Comparison of ENCODE assay signal across 9 mouse cellular contexts in the genomic region with DNA sequence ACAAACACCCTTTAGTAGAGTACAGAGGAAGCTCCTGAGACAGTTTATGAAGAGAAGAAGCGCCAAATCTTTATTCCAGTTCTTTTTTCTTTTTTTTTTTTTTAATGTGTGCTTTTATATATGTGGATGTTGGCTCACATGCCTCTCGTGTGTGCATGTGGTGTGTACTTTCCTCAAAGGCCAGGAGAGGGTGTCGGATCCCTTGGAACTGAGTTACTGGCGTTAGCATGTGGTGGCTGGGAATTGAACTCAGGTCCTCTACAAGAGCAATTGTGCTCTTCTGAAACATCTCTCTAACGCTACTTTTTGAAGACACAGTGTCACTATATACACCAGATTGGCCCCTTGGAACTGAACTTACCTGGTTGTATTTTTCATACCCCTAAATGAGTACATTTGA. TPM values are rescaled to one million over a fixed set of nuclear protein-coding genes. Genes with fewer than 3 reads are reported as not detected.
A peak's percentile ranks its signal among the peaks of the same experiment; 100 is the strongest.
DNase-seq lines count a peak whose midpoint lies in the region; ATAC-seq and TF ChIP-seq lines count a peak whose summit lies in the region.
"Had no signal": no experiment of that assay in that cellular context is flagged by ENCODE, and none has a peak within 500 bp of the region (broad histone marks: within the 10 kb centered on the region; RNA-seq: fewer than 3 reads in every experiment).

No protein-coding gene starts in this region.

- H3K27ac ChIP-seq in kidney, postnatal 0 days, result no peak overlapping the region
- no peak overlapping the region for H3K27ac ChIP-seq in embryonic facial prominence, embryonic 12.5 days
- H3K27ac ChIP-seq in intestine, postnatal 0 days (ENCODE audit: low read depth, low read length), result peak overlapping the region; percentile 92; the same call in 1 of the 2 replicates
- no peak overlapping the region for H3K27ac ChIP-seq in neural tube, embryonic 14.5 days (ENCODE audit: low read depth, low read length)

- ATAC-seq in kidney, postnatal 0 days (replicated peaks; ENCODE audit: low FRiP score, low read depth), result no peak
- no peak for ATAC-seq in embryonic facial prominence, embryonic 12.5 days (ENCODE audit: insufficient number of reproducible peaks, insufficient read depth, low FRiP score, low TSS enrichment)
- no peak for ATAC-seq in intestine, postnatal 0 days
- no peak for ATAC-seq in neural tube, embryonic 14.5 days (ENCODE audit: low read depth)

- H3K4me3 ChIP-seq in kidney, postnatal 0 days (replicated peaks; ENCODE audit: low read depth, low read length), result peak overlapping the region; percentile 96; the same call in 1 of the 2 replicates
- peak overlapping the region; percentile 86 for H3K4me3 ChIP-seq in embryonic facial prominence, embryonic 12.5 days
- peak overlapping the region; percentile 87 for H3K4me3 ChIP-seq in intestine, postnatal 0 days (ENCODE audit: low read depth, low read length)
- H3K4me3 ChIP-seq in neural tube, embryonic 14.5 days (ENCODE audit: low read depth, low read length), result no peak overlapping the region

- no peak overlapping the region for H3K9ac ChIP-seq in kidney, postnatal 0 days (ENCODE audit: low read depth, low read length)
- H3K9ac ChIP-seq in embryonic facial prominence, embryonic 12.5 days, result no peak overlapping the region
- peak overlapping the region; percentile 40; the same call in 1 of the 2 replicates for H3K9ac ChIP-seq in intestine, postnatal 0 days (ENCODE audit: low read depth, low read length)
- no peak overlapping the region for H3K9ac ChIP-seq in neural tube, embryonic 14.5 days (replicated peaks; ENCODE audit: low read depth, low read length)

- peak overlapping the region; percentile 85 for H3K4me2 ChIP-seq in kidney, postnatal 0 days (ENCODE audit: low read length)
- peak overlapping the region; percentile 91 for H3K4me2 ChIP-seq in embryonic facial prominence, embryonic 12.5 days (replicated peaks)
- H3K4me2 ChIP-seq in intestine, postnatal 0 days (replicated peaks; ENCODE audit: low read depth), result peak overlapping the region; percentile 78
- peak overlapping the region; percentile 89; the same call in 1 of the 2 replicates for H3K4me2 ChIP-seq in neural tube, embryonic 14.5 days (ENCODE audit: low read depth, low read length)

- WGBS in kidney, postnatal 0 days, result 86% methylated on average over 5 of the region's 5 CpGs
- 72% methylated on average over 5 of the region's 5 CpGs for WGBS in embryonic facial prominence, embryonic 12.5 days
- 69% methylated on average over 5 of the region's 5 CpGs for WGBS in intestine, postnatal 0 days
- WGBS in neural tube, embryonic 14.5 days, result 80% methylated on average over 5 of the region's 5 CpGs

- no peaks in the 10 kb centered on the region for H3K9me3 ChIP-seq in kidney, postnatal 0 days (replicated peaks; ENCODE audit: low read length)
- H3K9me3 ChIP-seq in embryonic facial prominence, embryonic 12.5 days, result no peaks in the 10 kb centered on the region
- H3K9me3 ChIP-seq in intestine, postnatal 0 days (ENCODE audit: control insufficient read depth), result no peaks in the 10 kb centered on the region
- H3K9me3 ChIP-seq in neural tube, embryonic 14.5 days (ENCODE audit: control insufficient read depth, low read length), result no peaks in the 10 kb centered on the region

- peaks cover 8% of the 10 kb centered on the region; the same call in 1 of the 2 replicates for H3K4me1 ChIP-seq in kidney, postnatal 0 days (replicated peaks; ENCODE audit: insufficient read depth, low read length)
- peaks cover 9% of the 10 kb centered on the region for H3K4me1 ChIP-seq in embryonic facial prominence, embryonic 12.5 days
- H3K4me1 ChIP-seq in intestine, postnatal 0 days (replicated peaks; ENCODE audit: control insufficient read depth, insufficient read depth, low read length), result 0 out of 2 replicates have a peak, but pooled peaks cover 4% of the 10 kb centered on the region
- peaks cover 11% of the 10 kb centered on the region for H3K4me1 ChIP-seq in neural tube, embryonic 14.5 days (ENCODE audit: control insufficient read depth, insufficient read depth, low read length)

- TF ChIP-seq CTCF in kidney, postnatal 0 days (IDR thresholded peaks at IDR 0.05; ENCODE audit: low read depth), result peak; percentile 27; the same call in 1 of the 2 replicates
- peak; percentile 51 for TF ChIP-seq CTCF in intestine, postnatal 0 days (IDR thresholded peaks at IDR 0.05; ENCODE audit: low read depth)

- no peak for DNase-seq in kidney, postnatal 0 days (ENCODE audit: low spot score)
- DNase-seq in kidney, adult 18-20 months, result no peak
- no peak for DNase-seq in adrenal gland, postnatal 10 days
- no peak for DNase-seq in cerebellum, adult 11 months
- DNase-seq in retina, embryonic 14.5 days (ENCODE audit: low spot score), result no peak
- DNase-seq: adrenal gland, postnatal 25 days had no signal

- peaks cover 38% of the 10 kb centered on the region for H3K36me3 ChIP-seq in kidney, postnatal 0 days (ENCODE audit: insufficient read depth, low read length)
- H3K36me3 ChIP-seq in embryonic facial prominence, embryonic 12.5 days, result peaks cover 45% of the 10 kb centered on the region
- H3K36me3 ChIP-seq in intestine, postnatal 0 days (ENCODE audit: control insufficient read depth, insufficient read depth), result peaks cover 26% of the 10 kb centered on the region
- peaks cover 23% of the 10 kb centered on the region; the same call in 1 of the 2 replicates for H3K36me3 ChIP-seq in neural tube, embryonic 14.5 days (ENCODE audit: control insufficient read depth, insufficient read depth, low read length)

- H3K27me3 ChIP-seq in kidney, postnatal 0 days (ENCODE audit: insufficient read depth, low read length), result no peaks in the 10 kb centered on the region
- no peaks in the 10 kb centered on the region for H3K27me3 ChIP-seq in embryonic facial prominence, embryonic 12.5 days
- no peaks in the 10 kb centered on the region for H3K27me3 ChIP-seq in intestine, postnatal 0 days (replicated peaks; ENCODE audit: control insufficient read depth, insufficient read depth, low read length)
- no peaks in the 10 kb centered on the region for H3K27me3 ChIP-seq in neural tube, embryonic 14.5 days (ENCODE audit: control insufficient read depth, insufficient read depth, low read length)

RNA-seq across cellular contexts. Expression of a gene that starts 2.3 kb away (rescaled TPM):
- polyA plus RNA-seq in kidney, postnatal 0 days (2015; fragmentation: Nextera tagmentation; extraction: Ambion mirVana), result 15.6 and 15.7 TPM in 2 replicates
- 51.7 and 52.3 TPM in 2 replicates for polyA plus RNA-seq in embryonic facial prominence, embryonic 12.5 days (2016; fragmentation: Nextera tagmentation; extraction: Ambion mirVana)
- polyA plus RNA-seq in intestine, postnatal 0 days (2015; fragmentation: Nextera tagmentation; extraction: Ambion mirVana), result 21.3 and 25.9 TPM in 2 replicates
- 8.6 and 12.5 TPM in 2 replicates for polyA plus RNA-seq in neural tube, embryonic 14.5 days (2014; fragmentation: Nextera tagmentation; extraction: Ambion mirVana)
- 10 to 100 TPM; 15.5 to 17.0 TPM for total RNA-seq in adrenal gland, postnatal 10 days (2021)

RNA-seq across cellular contexts. Expression of a gene that starts 28.2 kb away (rescaled TPM):
- polyA plus RNA-seq in kidney, postnatal 0 days (2015; fragmentation: Nextera tagmentation; extraction: Ambion mirVana), result 1.6 and 1.9 TPM in 2 replicates
- 1.9 TPM in 2 replicates for polyA plus RNA-seq in embryonic facial prominence, embryonic 12.5 days (2016; fragmentation: Nextera tagmentation; extraction: Ambion mirVana)
- 1.3 TPM in 2 replicates for polyA plus RNA-seq in intestine, postnatal 0 days (2015; fragmentation: Nextera tagmentation; extraction: Ambion mirVana)
- 0.75 and 0.76 TPM in 2 replicates for polyA plus RNA-seq in neural tube, embryonic 14.5 days (2014; fragmentation: Nextera tagmentation; extraction: Ambion mirVana)
- total RNA-seq in adrenal gland, postnatal 10 days (2021), result 10 to 100 TPM; 10.7 to 12.7 TPM
- total RNA-seq: adrenal gland, postnatal 25 days had no signal

RNA-seq across cellular contexts. Expression of a gene that starts 45.1 kb away (rescaled TPM):
- 58.3 and 64.4 TPM in 2 replicates for polyA plus RNA-seq in kidney, postnatal 0 days (2015; fragmentation: Nextera tagmentation; extraction: Ambion mirVana)
- polyA plus RNA-seq in embryonic facial prominence, embryonic 12.5 days (2016; fragmentation: Nextera tagmentation; extraction: Ambion mirVana), result 75.1 and 79.7 TPM in 2 replicates
- 54.6 and 58.0 TPM in 2 replicates for polyA plus RNA-seq in intestine, postnatal 0 days (2015; fragmentation: Nextera tagmentation; extraction: Ambion mirVana)
- polyA plus RNA-seq in neural tube, embryonic 14.5 days (2014; fragmentation: Nextera tagmentation; extraction: Ambion mirVana), result 62.5 and 63.7 TPM in 2 replicates
- total RNA-seq in adrenal gland, postnatal 10 days (2021), result 10 to 100 TPM; 16.5 to 20.2 TPM

RNA-seq across cellular contexts. Expression of a gene that starts 53.6 kb away (rescaled TPM):
- polyA plus RNA-seq in kidney, postnatal 0 days (2015; fragmentation: Nextera tagmentation; extraction: Ambion mirVana), result 33.9 and 36.9 TPM in 2 replicates
- polyA plus RNA-seq in embryonic facial prominence, embryonic 12.5 days (2016; fragmentation: Nextera tagmentation; extraction: Ambion mirVana), result 60.9 and 66.5 TPM in 2 replicates
- polyA plus RNA-seq in intestine, postnatal 0 days (2015; fragmentation: Nextera tagmentation; extraction: Ambion mirVana), result 26.0 and 28.4 TPM in 2 replicates
- polyA plus RNA-seq in neural tube, embryonic 14.5 days (2014; fragmentation: Nextera tagmentation; extraction: Ambion mirVana), result 171 and 219 TPM in 2 replicates
- 100 to 1,000 TPM in 1 of 2 experiments, 10 to 100 TPM in 1; 83.5 to 132 TPM for total RNA-seq in adrenal gland, postnatal 10 days (2021)
